Mouse (Mus musculus) liver, postnatal 0 days (tissue): ENCODE results near the gene Ikzf3. TPM values are rescaled to one million over a fixed set of nuclear protein-coding genes. Genes with fewer than 3 reads are reported as not detected.
A peak's percentile ranks its signal among the peaks of the same experiment; 100 is the strongest.

Experiments
- ATAC-seq: fragments of 200-750 bp; cut with Nextera tagmentation; 2 replicates; pipeline ENCODE4 v1.8.0; 2017; ENCODE audit warnings: mild to moderate bottlenecking, moderate library complexity
- DNase-seq: peaks from one replicate; pipeline ENCODE4 v3.0.0-alpha.2; 2016
- H3K27ac ChIP-seq: fragments of 300-500 bp; sonication (generic); 2 replicates; pipeline ENCODE4 v1.5.1; 2014; ENCODE audit warnings: antibody characterized with exemption, moderate library complexity, mild to moderate bottlenecking, low read depth
- H3K27me3 ChIP-seq: fragments of 300-500 bp; sonication (generic); 2 replicates; pipeline ENCODE4 v1.6.1; 2014; ENCODE audit warnings: low read length, control low read depth, mixed read lengths; ENCODE audit not compliant: insufficient read depth
- H3K36me3 ChIP-seq: fragments of 300-500 bp; sonication (generic); replicated peaks from 2 replicates; pipeline ENCODE4 v1.6.1; 2014; ENCODE audit warnings: mild to moderate bottlenecking, control low read depth, low read length, moderate library complexity, mixed read lengths; ENCODE audit not compliant: insufficient read depth
- H3K4me1 ChIP-seq: fragments of 300-500 bp; sonication (generic); 2 replicates; pipeline ENCODE4 v1.6.1; 2014; ENCODE audit warnings: antibody characterized with exemption, mild to moderate bottlenecking, control low read depth; ENCODE audit not compliant: insufficient read depth
- H3K4me2 ChIP-seq: fragments of 300-500 bp; sonication (generic); 2 replicates; pipeline ENCODE4 v1.6.1; 2014; ENCODE audit warnings: low read depth, mild to moderate bottlenecking, low read length, moderate library complexity, mixed read lengths
- H3K4me3 ChIP-seq: fragments of 300-500 bp; sonication (generic); 2 replicates; pipeline ENCODE4 v1.5.1; 2014; ENCODE audit warnings: low read depth, low read length
- H3K9ac ChIP-seq: fragments of 300-500 bp; sonication (generic); replicated peaks from 2 replicates; pipeline ENCODE4 v1.6.1; 2014; ENCODE audit warnings: mild to moderate bottlenecking, moderate library complexity
- H3K9me3 ChIP-seq: fragments of 300-500 bp; sonication (generic); 2 replicates; pipeline ENCODE4 v1.6.1; 2016; ENCODE audit warnings: mild to moderate bottlenecking, control low read depth, low read length, mixed read lengths
- CTCF ChIP-seq: sonication (generic); IDR thresholded peaks from 2 replicates; pipeline ENCODE4 v1.5.1; 2016; ENCODE audit warnings: antibody characterized with exemption, low read depth
- EP300 ChIP-seq: IDR thresholded peaks from 2 replicates; pipeline ENCODE4 v1.6.1; 2016; ENCODE audit warnings: antibody characterized with exemption, low read depth, mild to moderate bottlenecking
- WGBS: fragments of 180-500 bp; shearing (Covaris S2); extraction: QIAGEN DNeasy Blood & Tissue Kit; methylation state at CpG from one replicate; pipeline ENCODE4 v1.1.7; 2014; ENCODE audit not compliant: insufficient replicate concordance; 5-methylcytosine and 5-hydroxymethylcytosine counted together
- polyA plus RNA-seq: library from polyadenylated mRNA; unstranded; fragments of >200 nt; fragmentation: Nextera tagmentation; extraction: Ambion mirVana; gene quantifications from 2 replicates; pipeline ENCODE4 v1.2.1, GENCODE M21; 2015

Ikzf3 gene
- polyA plus RNA-seq, 1 experiment from 2014 or later: 1.3 TPM

GRCm38 (mm10) chr11:98577776-98578175 is 31.9 kb upstream of the Ikzf3 start:
- Histone ChIP-seq H3K9me3 (no peaks in the 10 kb centered on the region), H3K36me3 (peaks cover under 1% of the 10 kb centered on the region), H3K4me2 (no peak overlapping the region), H3K27me3 (no peaks in the 10 kb centered on the region), H3K4me3 (no peak overlapping the region), H3K9ac (no peak overlapping the region), H3K4me1 (peaks cover 27% of the 10 kb centered on the region), H3K27ac (no peak overlapping the region)
- WGBS: 83% methylated on average over 5 of the region's 5 CpGs
- ATAC-seq (no peak), DNase-seq (no peak)
- TF ChIP-seq EP300: no peak
- TF ChIP-seq CTCF: no peak

GRCm38 (mm10) chr11:98569461-98569860 is 23.6 kb upstream of the Ikzf3 start:
- TF ChIP-seq EP300 (no peak), CTCF (no peak)
- 76% methylated on average over 6 of the region's 6 CpGs for WGBS
- Histone ChIP-seq H3K27ac (no peak overlapping the region), H3K9ac (no peak overlapping the region), H3K36me3 (no peaks in the 10 kb centered on the region), H3K4me1 (peaks cover 2% of the 10 kb centered on the region; the same call in 1 of the 2 replicates), H3K4me2 (no peak overlapping the region), H3K4me3 (no peak overlapping the region), H3K9me3 (no peaks in the 10 kb centered on the region), H3K27me3 (no peaks in the 10 kb centered on the region)
- no peak for ATAC-seq
- no peak for DNase-seq

GRCm38 (mm10) chr11:98568326-98568725 is 22.5 kb upstream of the Ikzf3 start:
- Histone ChIP-seq H3K4me1 (peaks cover 3% of the 10 kb centered on the region; the same call in 1 of the 2 replicates), H3K4me3 (no peak overlapping the region), H3K9me3 (no peaks in the 10 kb centered on the region), H3K9ac (no peak overlapping the region), H3K27ac (no peak overlapping the region), H3K4me2 (no peak overlapping the region), H3K36me3 (no peaks in the 10 kb centered on the region), H3K27me3 (no peaks in the 10 kb centered on the region)
- DNase-seq (peak; percentile 46), ATAC-seq (no peak)
- TF ChIP-seq EP300: no peak
- TF ChIP-seq CTCF: peak; percentile 64
- 87% methylated on average over 8 of the region's 8 CpGs for WGBS

- DNase-seq: no peak
- H3K4me2 ChIP-seq: no peak overlapping the region
- H3K4me1 ChIP-seq: peaks cover 3% of the 10 kb centered on the region; the same call in 1 of the 2 replicates
- TF ChIP-seq EP300 (no peak), CTCF (no peak)
- H3K9me3 ChIP-seq: no peaks in the 10 kb centered on the region
- H3K27me3 ChIP-seq: no peaks in the 10 kb centered on the region; the same call in 1 of the 2 replicates
- no peak overlapping the region for H3K9ac ChIP-seq
- peak; percentile 63; the same call in 1 of the 2 replicates for ATAC-seq
- H3K27ac ChIP-seq: no peak overlapping the region
- H3K4me3 ChIP-seq: no peak overlapping the region
- H3K36me3 ChIP-seq: no peaks in the 10 kb centered on the region
- WGBS: 55% methylated on average over 13 of the region's 13 CpGs
Measured at GRCm38 (mm10) chr11:98563921-98564414, 18.1 kb upstream of the Ikzf3 start.

GRCm38 (mm10) chr11:98563025-98563424 is 17.2 kb upstream of the Ikzf3 start:
- H3K4me1 ChIP-seq: peaks cover 3% of the 10 kb centered on the region; the same call in 1 of the 2 replicates
- no peak overlapping the region for H3K9ac ChIP-seq
- 72% methylated on average over 3 of the region's 3 CpGs for WGBS
- H3K4me2 ChIP-seq: no peak overlapping the region
- TF ChIP-seq CTCF: no peak
- TF ChIP-seq EP300: no peak
- no peaks in the 10 kb centered on the region for H3K36me3 ChIP-seq
- no peak overlapping the region for H3K27ac ChIP-seq
- H3K27me3 ChIP-seq: no peaks in the 10 kb centered on the region; the same call in 1 of the 2 replicates
- DNase-seq (no peak), ATAC-seq (no peak)
- H3K4me3 ChIP-seq: no peak overlapping the region
- no peaks in the 10 kb centered on the region for H3K9me3 ChIP-seq

GRCm38 (mm10) chr11:98560942-98561341 is 15.1 kb upstream of the Ikzf3 start:
- TF ChIP-seq CTCF: no peak
- TF ChIP-seq EP300: no peak
- ATAC-seq (peak; percentile 58; the same call in 1 of the 2 replicates), DNase-seq (no peak)
- Histone ChIP-seq H3K4me1 (peaks cover 3% of the 10 kb centered on the region; the same call in 1 of the 2 replicates), H3K36me3 (no peaks in the 10 kb centered on the region), H3K27ac (no peak overlapping the region), H3K4me3 (no peak overlapping the region), H3K9ac (no peak overlapping the region), H3K9me3 (no peaks in the 10 kb centered on the region), H3K27me3 (peaks cover under 1% of the 10 kb centered on the region; the same call in 1 of the 2 replicates), H3K4me2 (no peak overlapping the region)
- 45% methylated on average over 7 of the region's 7 CpGs for WGBS
